Mouse (Mus musculus) kidney, embryonic 16.5 days (tissue): Measurements from ENCODE around the gene Nans. TPM values are rescaled to one million over a fixed set of nuclear protein-coding genes. Genes with fewer than 3 reads are reported as not detected.

Source experiments
- ATAC-seq: fragments of 200-750 bp; cut with Nextera tagmentation; 2 replicates; pipeline ENCODE4 v1.8.0; 2017; ENCODE audit warnings: moderate TSS enrichment; ENCODE audit not compliant: low FRiP score, low TSS enrichment
- H3K27ac ChIP-seq: fragments of 300-500 bp; sonication (generic); 2 replicates; pipeline ENCODE4 v1.5.1; 2014; ENCODE audit warnings: low read length
- H3K27me3 ChIP-seq: fragments of 300-500 bp; sonication (generic); 2 replicates; pipeline ENCODE4 v1.6.1; 2014; ENCODE audit warnings: low read length, control low read depth, mixed read lengths; ENCODE audit not compliant: insufficient read depth
- H3K36me3 ChIP-seq: fragments of 300-500 bp; sonication (generic); 2 replicates; pipeline ENCODE4 v1.6.1; 2014; ENCODE audit warnings: low read length, control low read depth, mixed read lengths; ENCODE audit not compliant: insufficient read depth
- H3K4me1 ChIP-seq: fragments of 300-500 bp; sonication (generic); 2 replicates; pipeline ENCODE4 v1.6.1; 2014; ENCODE audit warnings: low read length, control low read depth, mixed read lengths; ENCODE audit not compliant: insufficient read depth
- H3K4me2 ChIP-seq: fragments of 300-500 bp; sonication (generic); replicated peaks from 2 replicates; pipeline ENCODE4 v1.6.1; 2014; ENCODE audit warnings: low read depth, low read length
- H3K4me3 ChIP-seq: fragments of 300-500 bp; sonication (generic); 2 replicates; pipeline ENCODE4 v1.5.1; 2014; ENCODE audit warnings: mild to moderate bottlenecking, low read length
- H3K9ac ChIP-seq: fragments of 300-500 bp; sonication (generic); replicated peaks from 2 replicates; pipeline ENCODE4 v1.6.1; 2014; ENCODE audit warnings: low read length
- H3K9me3 ChIP-seq: fragments of 300-500 bp; sonication (generic); 2 replicates; pipeline ENCODE4 v1.6.1; 2016; ENCODE audit warnings: low read length, control low read depth
- WGBS: fragments of 180-500 bp; shearing (Covaris S2); extraction: QIAGEN DNeasy Blood & Tissue Kit; methylation state at CpG from one replicate; pipeline ENCODE4 v1.1.7; 2014; 5-methylcytosine and 5-hydroxymethylcytosine counted together
- polyA plus RNA-seq: library from polyadenylated mRNA; unstranded; fragments of >200 nt; fragmentation: Nextera tagmentation; extraction: Ambion mirVana; gene quantifications from 2 replicates; pipeline ENCODE4 v1.2.1, GENCODE M21; 2015

The Nans gene
- polyA plus RNA-seq, 1 experiment from 2014 or later = 78.5 TPM

DNA sequence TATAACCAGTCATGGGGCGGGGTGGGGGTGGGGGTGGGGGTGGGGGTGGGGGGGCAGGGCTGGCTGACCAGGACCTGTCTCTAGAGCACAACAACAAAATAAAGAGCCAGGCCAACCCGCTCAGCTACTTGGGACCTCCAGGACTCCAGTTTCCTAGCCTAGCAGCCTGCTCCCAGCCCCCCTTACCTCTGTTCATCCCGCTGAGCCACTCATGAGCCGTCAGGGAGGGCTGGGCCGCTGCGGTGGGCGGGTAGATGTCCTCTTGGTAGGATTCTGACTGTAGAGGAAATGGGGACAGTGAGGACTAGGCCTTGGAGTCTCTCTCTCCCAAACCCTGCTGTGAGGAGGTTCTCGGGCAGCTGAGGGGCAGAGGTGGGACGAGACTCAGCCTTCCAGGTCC lies 52.7 kb downstream of the Nans start:
- no peaks in the 10 kb centered on the region for H3K4me1 ChIP-seq
- peaks cover 6% of the 10 kb centered on the region; the same call in 1 of the 2 replicates for H3K27me3 ChIP-seq
- no peaks in the 10 kb centered on the region for H3K9me3 ChIP-seq
- H3K4me2 ChIP-seq = no peak overlapping the region
- H3K9ac ChIP-seq = no peak overlapping the region
- H3K4me3 ChIP-seq = no peak overlapping the region
- WGBS = 51% methylated on average over 9 of the region's 9 CpGs
- ATAC-seq = no peak
- no peak overlapping the region for H3K27ac ChIP-seq
- H3K36me3 ChIP-seq = no peaks in the 10 kb centered on the region

DNA sequence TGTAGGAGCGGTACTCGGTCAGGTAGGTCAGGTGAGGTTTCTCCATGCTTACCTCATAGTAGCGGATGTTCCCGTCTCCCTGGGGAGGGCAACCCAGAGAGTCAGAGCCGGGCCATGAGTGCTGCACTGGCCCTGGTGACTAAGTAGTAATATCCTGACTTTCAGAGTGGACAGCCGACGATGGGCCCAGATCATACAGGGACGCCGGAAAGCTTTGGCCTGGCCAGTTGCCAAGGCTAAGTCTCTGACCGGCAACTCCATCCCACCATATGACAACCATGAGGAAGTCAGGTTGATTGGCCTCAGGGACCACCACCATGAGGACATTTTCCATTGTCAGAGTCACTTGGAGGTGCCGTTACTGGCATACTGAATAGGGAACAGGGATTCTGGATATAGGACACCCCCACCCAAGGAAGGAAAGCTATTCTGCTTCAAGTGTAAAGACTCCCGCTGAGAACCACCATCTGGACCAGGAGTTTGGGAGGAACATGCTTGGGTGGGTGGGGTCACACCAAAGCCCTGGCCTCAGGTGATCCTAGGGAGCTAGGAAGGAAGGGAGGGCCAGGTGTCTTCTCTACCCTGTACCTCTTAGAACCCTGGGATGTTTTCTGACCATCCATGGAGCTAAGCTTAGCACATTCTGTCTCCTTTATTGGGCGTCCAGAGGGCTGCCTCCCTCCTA lies 54.5 kb downstream of the Nans start:
- no peak for ATAC-seq
- no peak overlapping the region for H3K4me2 ChIP-seq
- no peaks in the 10 kb centered on the region for H3K27me3 ChIP-seq
- WGBS = 90% methylated on average over 13 of the region's 13 CpGs
- no peak overlapping the region for H3K27ac ChIP-seq
- H3K9me3 ChIP-seq = no peaks in the 10 kb centered on the region
- no peak overlapping the region for H3K9ac ChIP-seq
- no peak overlapping the region for H3K4me3 ChIP-seq
- no peaks in the 10 kb centered on the region for H3K36me3 ChIP-seq
- H3K4me1 ChIP-seq = no peaks in the 10 kb centered on the region

DNA sequence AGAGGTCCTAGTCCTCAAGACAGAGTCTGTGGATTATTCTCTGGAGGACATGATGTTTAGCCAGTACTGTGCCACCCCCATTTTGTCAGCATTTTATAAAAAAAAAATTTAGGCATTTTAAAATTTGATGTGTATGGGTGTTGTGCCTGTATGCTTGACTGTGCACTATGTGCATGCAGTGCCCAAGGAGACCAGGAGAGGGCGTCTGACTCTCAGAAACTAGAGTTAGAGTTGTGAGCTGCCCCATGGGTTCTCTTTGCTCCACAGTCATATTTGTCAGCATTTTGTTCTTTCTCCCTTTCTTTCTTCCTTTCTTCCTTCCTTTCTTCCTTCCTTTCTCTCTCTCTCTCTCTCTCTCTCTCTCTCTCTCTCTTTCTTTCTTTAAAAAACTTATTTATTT lies 55.3 kb downstream of the Nans start:
- Histone ChIP-seq H3K36me3 (no peaks in the 10 kb centered on the region), H3K4me3 (no peak overlapping the region), H3K4me2 (no peak overlapping the region), H3K27me3 (no peaks in the 10 kb centered on the region), H3K9ac (no peak overlapping the region), H3K9me3 (no peaks in the 10 kb centered on the region), H3K27ac (no peak overlapping the region), H3K4me1 (no peaks in the 10 kb centered on the region)
- no peak for ATAC-seq
- WGBS = 38% methylated on average over 1 of the region's 1 CpGs

DNA sequence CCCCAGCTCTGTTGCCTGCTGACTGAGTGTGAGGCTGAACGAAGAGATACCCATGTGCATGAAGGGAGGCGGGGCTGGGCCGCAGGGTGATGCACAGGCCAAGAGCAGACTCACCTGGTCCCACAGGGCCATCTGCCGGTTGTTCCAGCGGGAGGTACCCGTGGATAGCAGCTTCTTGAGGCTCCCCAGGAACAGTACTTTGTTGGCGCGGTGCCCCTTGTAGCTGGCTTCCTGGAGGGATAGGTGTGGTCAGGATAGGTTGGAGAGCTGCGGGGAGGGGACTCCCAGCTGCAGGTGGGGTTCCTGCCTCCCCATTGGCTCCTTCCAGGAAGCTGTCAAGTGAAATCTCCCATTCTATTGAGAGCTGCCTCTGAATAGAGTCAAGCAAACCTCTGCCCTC lies 56.5 kb downstream of the Nans start:
- ATAC-seq = 0 out of 2 replicates have a peak, but pooled peaks have one; percentile 40
- Histone ChIP-seq H3K27me3 (no peaks in the 10 kb centered on the region), H3K4me1 (no peaks in the 10 kb centered on the region), H3K36me3 (no peaks in the 10 kb centered on the region), H3K9ac (no peak overlapping the region), H3K4me2 (no peak overlapping the region), H3K27ac (no peak overlapping the region), H3K4me3 (no peak overlapping the region), H3K9me3 (no peaks in the 10 kb centered on the region)
- WGBS = 15% methylated on average over 9 of the region's 9 CpGs

DNA sequence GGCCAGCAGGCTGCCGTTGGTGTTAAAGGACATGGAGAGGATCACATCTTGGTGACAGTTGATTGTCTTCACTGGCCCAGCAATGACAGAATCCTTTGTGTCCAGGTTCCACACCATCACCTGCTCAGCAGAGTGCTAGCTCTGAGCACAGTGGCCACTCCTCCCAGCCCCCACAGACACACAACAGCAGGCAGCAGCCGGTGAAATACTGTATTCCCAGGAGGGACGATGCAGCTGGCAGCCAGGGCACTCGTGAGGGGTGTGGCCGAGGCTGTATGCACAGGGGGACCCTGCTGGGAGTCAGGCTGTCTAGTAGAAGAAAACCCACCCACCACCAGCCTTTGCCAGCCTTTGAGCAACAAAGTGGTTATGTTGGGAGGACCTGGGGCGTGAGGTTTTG lies 57.7 kb downstream of the Nans start:
- Histone ChIP-seq H3K4me3 (no peak overlapping the region), H3K4me1 (no peaks in the 10 kb centered on the region), H3K27ac (no peak overlapping the region), H3K9ac (no peak overlapping the region), H3K4me2 (no peak overlapping the region), H3K36me3 (no peaks in the 10 kb centered on the region), H3K27me3 (no peaks in the 10 kb centered on the region), H3K9me3 (no peaks in the 10 kb centered on the region)
- peak; percentile 32; the same call in 1 of the 2 replicates for ATAC-seq
- 35% methylated on average over 6 of the region's 6 CpGs for WGBS

DNA sequence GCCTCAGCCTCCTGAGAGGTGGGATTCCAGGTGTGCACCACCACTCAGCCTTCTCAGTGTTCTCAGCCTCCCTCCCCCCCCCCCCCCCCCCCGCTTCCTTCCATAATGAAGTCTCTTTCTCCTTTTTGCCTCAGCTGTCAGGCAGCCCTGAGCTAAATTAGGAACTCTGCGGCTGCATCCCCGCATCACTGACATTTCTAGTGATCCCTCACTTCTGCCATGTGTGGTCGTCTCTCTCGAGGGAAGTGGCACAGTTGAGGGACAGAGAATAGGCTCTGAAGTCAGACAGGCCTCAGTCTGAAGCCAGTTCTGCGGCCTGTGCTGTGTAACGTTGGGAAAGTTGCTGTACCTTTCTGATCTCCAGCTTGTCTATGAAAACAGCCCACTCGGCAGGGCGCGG lies 60.9 kb downstream of the Nans start:
- no peak overlapping the region for H3K27ac ChIP-seq
- no peaks in the 10 kb centered on the region for H3K9me3 ChIP-seq
- no peak overlapping the region for H3K4me3 ChIP-seq
- ATAC-seq = no peak
- no peaks in the 10 kb centered on the region for H3K4me1 ChIP-seq
- no peaks in the 10 kb centered on the region for H3K36me3 ChIP-seq
- no peak overlapping the region for H3K4me2 ChIP-seq
- WGBS = 84% methylated on average over 9 of the region's 10 CpGs
- no peaks in the 10 kb centered on the region for H3K27me3 ChIP-seq
- no peak overlapping the region for H3K9ac ChIP-seq

DNA sequence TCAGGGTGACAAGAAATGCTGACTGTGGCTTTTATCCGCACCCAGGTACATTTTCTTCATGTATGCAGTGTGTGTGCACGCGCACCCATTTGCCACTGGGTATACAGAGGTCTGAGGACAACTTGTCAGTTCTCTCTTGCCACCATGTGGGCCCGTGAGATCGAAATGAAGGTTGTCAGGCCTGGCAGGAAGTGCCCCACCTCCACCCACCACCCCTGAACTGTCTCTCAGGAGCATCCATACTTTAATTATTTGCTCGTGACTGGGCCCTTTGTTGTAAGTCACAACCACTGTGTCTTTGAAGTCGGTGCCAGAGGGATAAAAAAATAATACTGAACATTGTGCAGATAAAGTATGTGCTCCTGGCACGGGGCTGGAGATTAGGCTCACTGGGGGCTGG lies 61.4 kb downstream of the Nans start:
- ATAC-seq = no peak
- Histone ChIP-seq H3K4me2 (no peak overlapping the region), H3K4me1 (no peaks in the 10 kb centered on the region), H3K9me3 (no peaks in the 10 kb centered on the region), H3K27ac (no peak overlapping the region), H3K4me3 (no peak overlapping the region), H3K9ac (no peak overlapping the region), H3K36me3 (no peaks in the 10 kb centered on the region), H3K27me3 (no peaks in the 10 kb centered on the region)
- WGBS = 69% methylated on average over 8 of the region's 8 CpGs

Other genes starting within 250 kb of the Nans start
- not detected in 2 replicates for gene Foxe1, start 145.6 kb upstream of the Nans start, polyA plus RNA-seq
- gene Trmo, start 99.8 kb upstream of the Nans start, polyA plus RNA-seq = 11.8 and 12.3 TPM in 2 replicates
- gene Hemgn, start 75.7 kb upstream of the Nans start, polyA plus RNA-seq = 1.4 and 1.5 TPM in 2 replicates
- 284 and 308 TPM in 2 replicates for gene Anp32b, start 38.3 kb upstream of the Nans start, polyA plus RNA-seq
- 2.1 and 2.9 TPM in 2 replicates for gene Trim14, start 46.9 kb downstream of the Nans start, polyA plus RNA-seq
- gene Coro2a, start 113.0 kb downstream of the Nans start, polyA plus RNA-seq = 5.9 and 6.4 TPM in 2 replicates
- gene Tbc1d2, start 161.0 kb downstream of the Nans start, polyA plus RNA-seq = 3.4 and 3.7 TPM in 2 replicates